Mouse (Mus musculus): ENCODE results near the gene Foxp1. TPM values are rescaled to one million over a fixed set of nuclear protein-coding genes. Genes with fewer than 3 reads are reported as not detected.

Foxp1 gene
- polyA plus RNA-seq, 1 experiment from 2014 or later, result 52.4 TPM

GRCm38 (mm10) chr6:98983311-98983838 lies 539.1 kb downstream of the Foxp1 start:
- Histone ChIP-seq H3K4me1 (ENCODE audit: control insufficient read depth, insufficient read depth, low read length) (no peaks in the 10 kb centered on the region), H3K4me3 (ENCODE audit: low read depth, low read length) (no peak overlapping the region), H3K27ac (ENCODE audit: low read depth, low read length) (no peak overlapping the region), H3K9me3 (ENCODE audit: control insufficient read depth, low read length) (no peaks in the 10 kb centered on the region), H3K36me3 (ENCODE audit: control insufficient read depth, insufficient read depth, low read length) (no peaks in the 10 kb centered on the region), H3K4me2 (ENCODE audit: low read depth, low read length) (no peak overlapping the region), H3K27me3 (ENCODE audit: control insufficient read depth, insufficient read depth, low read length) (no peaks in the 10 kb centered on the region), H3K9ac (replicated peaks; ENCODE audit: low read depth, low read length) (no peak overlapping the region)
- 94% methylated on average over 3 of the region's 3 CpGs for WGBS
- no peak for ATAC-seq (ENCODE audit: low read depth)

DNA sequence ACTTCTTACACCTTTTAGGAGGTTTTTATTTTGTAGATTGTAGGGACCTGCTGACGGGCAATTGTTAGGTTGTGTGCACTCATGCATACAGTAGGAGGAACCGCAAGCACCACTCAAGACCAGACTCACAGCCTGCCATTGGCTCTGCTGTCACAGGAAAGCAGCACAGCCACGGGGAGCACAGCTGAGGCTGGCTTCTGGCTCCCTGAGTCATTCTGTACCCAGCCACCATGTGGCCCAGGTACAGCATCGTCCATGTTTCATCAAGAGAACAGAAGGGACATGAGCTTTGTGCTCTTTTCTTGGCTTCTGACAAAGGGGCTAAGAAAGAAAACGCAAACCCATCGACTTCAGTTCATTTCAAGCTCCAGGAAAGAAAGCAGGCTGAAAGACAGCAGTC lies 541.3 kb downstream of the Foxp1 start:
- Histone ChIP-seq H3K4me1 (ENCODE audit: control insufficient read depth, insufficient read depth, low read length) (no peaks in the 10 kb centered on the region), H3K9ac (replicated peaks; ENCODE audit: low read depth, low read length) (no peak overlapping the region), H3K27ac (ENCODE audit: low read depth, low read length) (no peak overlapping the region), H3K36me3 (ENCODE audit: control insufficient read depth, insufficient read depth, low read length) (no peaks in the 10 kb centered on the region; the same call in 1 of the 2 replicates), H3K4me3 (ENCODE audit: low read depth, low read length) (no peak overlapping the region), H3K27me3 (ENCODE audit: control insufficient read depth, insufficient read depth, low read length) (no peaks in the 10 kb centered on the region), H3K4me2 (ENCODE audit: low read depth, low read length) (no peak overlapping the region), H3K9me3 (ENCODE audit: control insufficient read depth, low read length) (no peaks in the 10 kb centered on the region)
- ATAC-seq (ENCODE audit: low read depth), result no peak
- WGBS, result 77% methylated on average over 6 of the region's 6 CpGs

- H3K4me3 ChIP-seq (ENCODE audit: low read depth, low read length), result no peak overlapping the region
- H3K4me2 ChIP-seq (ENCODE audit: low read depth, low read length), result no peak overlapping the region
- no peak for ATAC-seq (ENCODE audit: low read depth)
- H3K27me3 ChIP-seq (ENCODE audit: control insufficient read depth, insufficient read depth, low read length), result no peaks in the 10 kb centered on the region
- no peaks in the 10 kb centered on the region; the same call in 1 of the 2 replicates for H3K36me3 ChIP-seq (ENCODE audit: control insufficient read depth, insufficient read depth, low read length)
- no peaks in the 10 kb centered on the region for H3K9me3 ChIP-seq (ENCODE audit: control insufficient read depth, low read length)
- no peaks in the 10 kb centered on the region for H3K4me1 ChIP-seq (ENCODE audit: control insufficient read depth, insufficient read depth, low read length)
- no peak overlapping the region for H3K27ac ChIP-seq (ENCODE audit: low read depth, low read length)
- WGBS, result 95% methylated on average over 7 of the region's 7 CpGs
- no peak overlapping the region for H3K9ac ChIP-seq (replicated peaks; ENCODE audit: low read depth, low read length)
Measured at GRCm38 (mm10) chr6:98980432-98980831, 542.1 kb downstream of the Foxp1 start.

DNA sequence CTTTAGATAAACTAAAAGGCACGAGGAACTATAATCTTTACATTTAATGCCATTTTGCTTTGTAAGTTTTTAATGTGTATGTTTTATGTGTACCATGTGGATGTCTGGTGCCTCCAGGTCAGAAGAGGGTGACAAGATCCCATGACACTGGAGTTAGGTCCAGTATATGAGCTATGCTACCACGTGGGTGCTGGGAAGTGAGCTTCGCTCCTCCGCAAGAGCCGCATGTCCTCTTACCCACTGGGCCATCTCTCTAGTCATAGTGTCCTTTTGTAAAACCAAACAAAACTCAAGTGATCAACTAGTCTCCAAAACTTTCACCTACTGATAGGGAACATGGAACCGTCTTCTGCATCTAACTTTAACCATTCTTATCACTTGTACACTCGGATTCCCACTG lies 542.5 kb downstream of the Foxp1 start:
- Histone ChIP-seq H3K27me3 (ENCODE audit: control insufficient read depth, insufficient read depth, low read length) (no peaks in the 10 kb centered on the region), H3K27ac (ENCODE audit: low read depth, low read length) (no peak overlapping the region), H3K9me3 (ENCODE audit: control insufficient read depth, low read length) (no peaks in the 10 kb centered on the region), H3K9ac (replicated peaks; ENCODE audit: low read depth, low read length) (no peak overlapping the region), H3K36me3 (ENCODE audit: control insufficient read depth, insufficient read depth, low read length) (no peaks in the 10 kb centered on the region; the same call in 1 of the 2 replicates), H3K4me1 (ENCODE audit: control insufficient read depth, insufficient read depth, low read length) (no peaks in the 10 kb centered on the region), H3K4me3 (ENCODE audit: low read depth, low read length) (no peak overlapping the region), H3K4me2 (ENCODE audit: low read depth, low read length) (no peak overlapping the region)
- ATAC-seq (ENCODE audit: low read depth), result no peak
- WGBS, result 97% methylated on average over 7 of the region's 7 CpGs

- Histone ChIP-seq H3K27me3 (ENCODE audit: control insufficient read depth, insufficient read depth, low read length) (no peaks in the 10 kb centered on the region), H3K36me3 (ENCODE audit: control insufficient read depth, insufficient read depth, low read length) (no peaks in the 10 kb centered on the region; the same call in 1 of the 2 replicates), H3K9ac (replicated peaks; ENCODE audit: low read depth, low read length) (no peak overlapping the region), H3K4me2 (ENCODE audit: low read depth, low read length) (no peak overlapping the region), H3K4me1 (ENCODE audit: control insufficient read depth, insufficient read depth, low read length) (no peaks in the 10 kb centered on the region), H3K9me3 (ENCODE audit: control insufficient read depth, low read length) (no peaks in the 10 kb centered on the region), H3K27ac (ENCODE audit: low read depth, low read length) (no peak overlapping the region), H3K4me3 (ENCODE audit: low read depth, low read length) (no peak overlapping the region)
- no peak for ATAC-seq (ENCODE audit: low read depth)
- WGBS, result 97% methylated on average over 4 of the region's 4 CpGs
Measured at GRCm38 (mm10) chr6:98977806-98978205, 544.7 kb downstream of the Foxp1 start.

GRCm38 (mm10) chr6:98975918-98976317 lies 546.6 kb downstream of the Foxp1 start:
- ATAC-seq (ENCODE audit: low read depth), result no peak

DNA sequence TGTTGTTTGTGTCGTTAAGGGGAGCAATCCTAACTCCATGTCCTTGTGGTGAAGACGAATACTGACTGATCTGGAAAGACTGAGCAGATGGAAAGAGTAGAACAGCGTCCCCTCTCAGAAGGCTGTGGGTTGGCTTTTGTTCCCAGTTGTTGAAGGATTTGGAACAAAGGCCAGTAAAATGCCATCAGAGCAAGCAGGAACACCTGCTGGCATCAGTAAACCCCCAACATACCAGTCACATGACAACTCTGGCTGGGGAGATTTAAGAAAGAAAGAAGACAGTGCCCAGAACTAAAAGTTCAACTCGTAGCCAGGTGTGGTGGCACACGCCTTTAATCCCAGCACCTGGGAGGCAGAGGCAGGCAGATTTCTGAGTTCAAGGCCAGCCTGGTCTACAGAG lies 549.1 kb downstream of the Foxp1 start:
- Histone ChIP-seq H3K36me3 (ENCODE audit: control insufficient read depth, insufficient read depth, low read length) (no peaks in the 10 kb centered on the region; the same call in 1 of the 2 replicates), H3K4me2 (ENCODE audit: low read depth, low read length) (no peak overlapping the region), H3K9me3 (ENCODE audit: control insufficient read depth, low read length) (no peaks in the 10 kb centered on the region), H3K4me3 (ENCODE audit: low read depth, low read length) (no peak overlapping the region), H3K9ac (replicated peaks; ENCODE audit: low read depth, low read length) (no peak overlapping the region), H3K27me3 (ENCODE audit: control insufficient read depth, insufficient read depth, low read length) (no peaks in the 10 kb centered on the region), H3K4me1 (ENCODE audit: control insufficient read depth, insufficient read depth, low read length) (no peaks in the 10 kb centered on the region), H3K27ac (ENCODE audit: low read depth, low read length) (no peak overlapping the region)
- no peak for ATAC-seq (ENCODE audit: low read depth)
- 72% methylated on average over 5 of the region's 5 CpGs for WGBS

More at GRCm38 (mm10) chr6:98975918-98976317, 546.6 kb downstream of the Foxp1 start:
- Histone ChIP-seq H3K9ac (replicated peaks; ENCODE audit: low read depth, low read length) (no peak overlapping the region), H3K36me3 (ENCODE audit: control insufficient read depth, insufficient read depth, low read length) (no peaks in the 10 kb centered on the region; the same call in 1 of the 2 replicates), H3K4me1 (ENCODE audit: control insufficient read depth, insufficient read depth, low read length) (no peaks in the 10 kb centered on the region), H3K27ac (ENCODE audit: low read depth, low read length) (no peak overlapping the region), H3K4me3 (ENCODE audit: low read depth, low read length) (no peak overlapping the region), H3K9me3 (ENCODE audit: control insufficient read depth, low read length) (no peaks in the 10 kb centered on the region), H3K4me2 (ENCODE audit: low read depth, low read length) (no peak overlapping the region), H3K27me3 (ENCODE audit: control insufficient read depth, insufficient read depth, low read length) (no peaks in the 10 kb centered on the region)
- WGBS, result 95% methylated on average over 6 of the region's 6 CpGs

DNA sequence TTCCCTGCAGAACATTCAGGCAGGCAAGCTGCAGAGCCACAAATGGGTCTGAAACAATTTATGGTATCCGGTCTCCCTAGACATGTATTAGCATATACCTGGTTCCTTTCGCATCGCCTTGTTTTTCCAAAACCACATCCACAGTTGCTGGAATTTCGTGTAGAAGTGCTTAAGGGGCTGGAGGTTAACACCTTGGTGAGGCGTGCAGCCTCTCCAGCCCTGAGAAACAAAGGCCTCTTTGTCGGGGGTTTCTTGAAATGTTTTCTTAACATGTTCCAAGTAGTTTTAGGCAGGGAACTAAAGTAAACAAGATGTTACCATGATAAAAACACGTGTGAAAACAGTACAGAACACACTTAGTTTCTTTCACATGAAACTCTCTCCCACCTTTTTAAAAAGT lies 550.1 kb downstream of the Foxp1 start:
- H3K36me3 ChIP-seq (ENCODE audit: control insufficient read depth, insufficient read depth, low read length), result no peaks in the 10 kb centered on the region
- WGBS, result 65% methylated on average over 7 of the region's 7 CpGs
- H3K9ac ChIP-seq (replicated peaks; ENCODE audit: low read depth, low read length), result no peak overlapping the region
- ATAC-seq (ENCODE audit: low read depth), result no peak
- H3K4me2 ChIP-seq (ENCODE audit: low read depth, low read length), result no peak overlapping the region
- H3K4me1 ChIP-seq (ENCODE audit: control insufficient read depth, insufficient read depth, low read length), result no peaks in the 10 kb centered on the region
- no peak overlapping the region for H3K27ac ChIP-seq (ENCODE audit: low read depth, low read length)
- no peaks in the 10 kb centered on the region for H3K9me3 ChIP-seq (ENCODE audit: control insufficient read depth, low read length)
- H3K4me3 ChIP-seq (ENCODE audit: low read depth, low read length), result no peak overlapping the region
- H3K27me3 ChIP-seq (ENCODE audit: control insufficient read depth, insufficient read depth, low read length), result no peaks in the 10 kb centered on the region

- 80% methylated on average over 6 of the region's 6 CpGs for WGBS
- no peaks in the 10 kb centered on the region for H3K9me3 ChIP-seq (ENCODE audit: control insufficient read depth, low read length)
- H3K27me3 ChIP-seq (ENCODE audit: control insufficient read depth, insufficient read depth, low read length), result no peaks in the 10 kb centered on the region
- no peak overlapping the region for H3K9ac ChIP-seq (replicated peaks; ENCODE audit: low read depth, low read length)
- H3K36me3 ChIP-seq (ENCODE audit: control insufficient read depth, insufficient read depth, low read length), result no peaks in the 10 kb centered on the region
- H3K4me1 ChIP-seq (ENCODE audit: control insufficient read depth, insufficient read depth, low read length), result peaks cover 2% of the 10 kb centered on the region; the same call in 1 of the 2 replicates
- no peak overlapping the region for H3K4me2 ChIP-seq (ENCODE audit: low read depth, low read length)
- no peak overlapping the region for H3K27ac ChIP-seq (ENCODE audit: low read depth, low read length)
- ATAC-seq (ENCODE audit: low read depth), result no peak
- H3K4me3 ChIP-seq (ENCODE audit: low read depth, low read length), result no peak overlapping the region
Measured at GRCm38 (mm10) chr6:98959333-98959732, 563.2 kb downstream of the Foxp1 start.
